Comparison of ENCODE assay signal across 9 mouse cellular contexts in genomic region chr14:25156171-25156570, GRCm38 (mm10).
DNase-seq lines count a peak whose midpoint lies in the region; ATAC-seq lines count a peak whose summit lies in the region.
"Had no signal": no experiment of that assay in that cellular context is flagged by ENCODE, and none has a peak within 500 bp of the region (broad histone marks: within the 10 kb centered on the region; RNA-seq: fewer than 3 reads in every experiment).

No protein-coding gene starts in this region.

- H3K36me3 ChIP-seq in midbrain, embryonic 13.5 days, result no peaks in the 10 kb centered on the region
- no peaks in the 10 kb centered on the region for H3K36me3 ChIP-seq in midbrain, embryonic 15.5 days (replicated peaks)
- no peaks in the 10 kb centered on the region for H3K36me3 ChIP-seq in heart, embryonic 16.5 days (ENCODE audit: control insufficient read depth, insufficient read depth)
- H3K36me3 ChIP-seq: neural tube, embryonic 12.5 days had no signal

- H3K4me2 ChIP-seq in midbrain, embryonic 13.5 days (replicated peaks), result no peak overlapping the region
- no peak overlapping the region for H3K4me2 ChIP-seq in midbrain, embryonic 15.5 days
- H3K4me2 ChIP-seq in heart, embryonic 16.5 days (ENCODE audit: low read depth, low read length), result peak overlapping the region; percentile 46
- H3K4me2 ChIP-seq: neural tube, embryonic 12.5 days had no signal

- H3K9ac ChIP-seq in midbrain, embryonic 13.5 days (replicated peaks), result no peak overlapping the region
- H3K9ac ChIP-seq in midbrain, embryonic 15.5 days, result no peak overlapping the region
- H3K9ac ChIP-seq in heart, embryonic 16.5 days (ENCODE audit: low read length), result peak overlapping the region; percentile 44
- H3K9ac ChIP-seq: neural tube, embryonic 12.5 days had no signal

- 59% methylated on average over 9 of the region's 9 CpGs for WGBS in midbrain, embryonic 13.5 days
- 47% methylated on average over 9 of the region's 9 CpGs for WGBS in midbrain, embryonic 15.5 days
- WGBS in heart, embryonic 16.5 days, result 24% methylated on average over 9 of the region's 9 CpGs

- peaks cover 25% of the 10 kb centered on the region for H3K4me1 ChIP-seq in midbrain, embryonic 13.5 days (replicated peaks)
- H3K4me1 ChIP-seq in midbrain, embryonic 15.5 days, result peaks cover 3% of the 10 kb centered on the region; the same call in 1 of the 2 replicates
- peaks cover 30% of the 10 kb centered on the region for H3K4me1 ChIP-seq in heart, embryonic 16.5 days (ENCODE audit: control insufficient read depth, insufficient read depth, low read length)
- H3K4me1 ChIP-seq: neural tube, embryonic 12.5 days had no signal

- no peaks in the 10 kb centered on the region for H3K9me3 ChIP-seq in midbrain, embryonic 13.5 days
- no peaks in the 10 kb centered on the region for H3K9me3 ChIP-seq in midbrain, embryonic 15.5 days
- no peaks in the 10 kb centered on the region for H3K9me3 ChIP-seq in heart, embryonic 16.5 days (replicated peaks; ENCODE audit: control insufficient read depth, low read length)
- H3K9me3 ChIP-seq: neural tube, embryonic 12.5 days had no signal

- peak overlapping the region; percentile 14 for H3K27ac ChIP-seq in midbrain, embryonic 13.5 days
- no peak overlapping the region for H3K27ac ChIP-seq in midbrain, embryonic 15.5 days
- H3K27ac ChIP-seq in heart, embryonic 16.5 days (ENCODE audit: low read length), result peak overlapping the region; percentile 94
- H3K27ac ChIP-seq: neural tube, embryonic 12.5 days had no signal

- peak; percentile 22 for DNase-seq in CD4-positive, CD25-positive, alpha-beta regulatory T cell, adult 2 months (ENCODE audit: low read depth, low spot score)
- DNase-seq in naive thymus-derived CD4-positive, alpha-beta T cell, adult 2 months (ENCODE audit: low read depth), result peak; percentile 9
- DNase-seq in left cerebral cortex, adult 18-20 months (ENCODE audit: low spot score in 2 of 2), result no peak
- no peak for DNase-seq in ovary, adult 18-20 months (ENCODE audit: low spot score)

- no peaks in the 10 kb centered on the region for H3K27me3 ChIP-seq in midbrain, embryonic 13.5 days
- no peaks in the 10 kb centered on the region for H3K27me3 ChIP-seq in midbrain, embryonic 15.5 days (replicated peaks)
- no peaks in the 10 kb centered on the region for H3K27me3 ChIP-seq in heart, embryonic 16.5 days (ENCODE audit: control insufficient read depth, insufficient read depth, low read length)
- H3K27me3 ChIP-seq: neural tube, embryonic 12.5 days had no signal

- H3K4me3 ChIP-seq in midbrain, embryonic 13.5 days (replicated peaks), result no peak overlapping the region
- no peak overlapping the region for H3K4me3 ChIP-seq in midbrain, embryonic 15.5 days
- no peak overlapping the region for H3K4me3 ChIP-seq in heart, embryonic 16.5 days (ENCODE audit: low read length)
- H3K4me3 ChIP-seq: neural tube, embryonic 12.5 days had no signal

- no peak for ATAC-seq in CD4-positive, CD25-positive, alpha-beta regulatory T cell, adult 4 months
- 0 out of 2 replicates have a peak, but pooled peaks have one; percentile 43 for ATAC-seq in midbrain, embryonic 13.5 days
- no peak; the same call in 1 of the 2 replicates for ATAC-seq in midbrain, embryonic 15.5 days (replicated peaks)
- ATAC-seq in heart, embryonic 16.5 days (replicated peaks; ENCODE audit: extremely low read depth, insufficient read depth, low FRiP score), result peak; percentile 83

Comparison
In these comparisons a context has a peak if more than half of its experiments do, and no peak if none do; other contexts are left out.
1. ATAC-seq: peak in midbrain, embryonic 13.5 days (single experiment) and heart, embryonic 16.5 days (single experiment); none in CD4-positive, CD25-positive, alpha-beta regulatory T cell, adult 4 months (single experiment) and midbrain, embryonic 15.5 days (single experiment).
2. DNase-seq: peak in CD4-positive, CD25-positive, alpha-beta regulatory T cell, adult 2 months (single experiment) and naive thymus-derived CD4-positive, alpha-beta T cell, adult 2 months (single experiment); none in left cerebral cortex, adult 18-20 months (0 of 2) and ovary, adult 18-20 months (single experiment).